Mouse (Mus musculus) spleen, postnatal 4 days (tissue): ENCODE data around the gene Stambpl1.

Source experiments
- DNase-seq, 2 experiments: peaks; one replicate each; pipeline ENCODE4 v3.0.0; 2022; ENCODE audit warnings: low spot score in 2 of 2

The Stambpl1 gene

GRCm38 (mm10) chr19:34237746-34238145 lies 45.7 kb downstream of the Stambpl1 start:
- DNase-seq, result no peak

- DNase-seq, result no peak
Observed at GRCm38 (mm10) chr19:34240273-34241039, 48.4 kb downstream of the Stambpl1 start.

GRCm38 (mm10) chr19:34241247-34241915 lies 49.4 kb downstream of the Stambpl1 start:
- no peak for DNase-seq

- no peak for DNase-seq
Observed at GRCm38 (mm10) chr19:34242925-34243324, 50.9 kb downstream of the Stambpl1 start.

GRCm38 (mm10) chr19:34244056-34244455 lies 52.0 kb downstream of the Stambpl1 start:
- peak in 1 of 2 experiments; percentile 45 for DNase-seq

- no peak for DNase-seq
Observed at GRCm38 (mm10) chr19:34248558-34248957, 56.5 kb downstream of the Stambpl1 start.

- DNase-seq, result no peak
Observed at GRCm38 (mm10) chr19:34250621-34251020, 58.6 kb downstream of the Stambpl1 start.

- no peak for DNase-seq
Observed at GRCm38 (mm10) chr19:34251900-34252299, 59.9 kb downstream of the Stambpl1 start.

- DNase-seq, result no peak
Observed at GRCm38 (mm10) chr19:34252450-34252849, 60.4 kb downstream of the Stambpl1 start.

GRCm38 (mm10) chr19:34254101-34254879 lies 62.3 kb downstream of the Stambpl1 start:
- DNase-seq, result peak in 1 of 2 experiments; percentile 33

- DNase-seq, result peak in 1 of 2 experiments; percentile 56
Observed at GRCm38 (mm10) chr19:34254880-34255681, 63.1 kb downstream of the Stambpl1 start, which contains the start of gene Acta2. TSS of gene Acta2 (minus strand) at chr19:34255590.

- DNase-seq, result peak in 1 of 2 experiments; percentile 39
Observed at GRCm38 (mm10) chr19:34256149-34256548, 64.1 kb downstream of the Stambpl1 start.

- DNase-seq, result no peak
Observed at GRCm38 (mm10) chr19:34256936-34257335, 64.9 kb downstream of the Stambpl1 start.

- DNase-seq, result no peak
Observed at GRCm38 (mm10) chr19:34262273-34262974, 70.4 kb downstream of the Stambpl1 start.

GRCm38 (mm10) chr19:34265604-34266193 lies 73.7 kb downstream of the Stambpl1 start:
- DNase-seq, result no peak

GRCm38 (mm10) chr19:34268991-34269390 lies 77.0 kb downstream of the Stambpl1 start:
- no peak for DNase-seq

GRCm38 (mm10) chr19:34270106-34270726 lies 78.2 kb downstream of the Stambpl1 start:
- peak; percentile 40 to 73 for DNase-seq

- DNase-seq, result no peak
Observed at GRCm38 (mm10) chr19:34270824-34271464, 78.9 kb downstream of the Stambpl1 start.

- DNase-seq, result no peak
Observed at GRCm38 (mm10) chr19:34273073-34273472, 81.0 kb downstream of the Stambpl1 start.
